Mouse (Mus musculus): Measurements from ENCODE around the gene Hesx1.

- TF ChIP-seq POLR2A (IDR thresholded peaks at IDR 0.05; ENCODE audit: low read depth, low read length) (no peak), CTCF (IDR thresholded peaks at IDR 0.05; ENCODE audit: borderline replicate concordance, insufficient read depth, low read length) (no peak)
Observed at GRCm38 (mm10) chr14:27050043-27050442, 55.8 kb downstream of the Hesx1 start.

Data from embryonic fibroblast, embryonic 13.5 days (primary cell).